Mouse (Mus musculus): Measurements from ENCODE around the gene Sgtb.

GRCm38 (mm10) chr13:104070703-104071102 lies 38.8 kb upstream of the Sgtb start:
- TF ChIP-seq POLR2A (IDR thresholded peaks at IDR 0.05; ENCODE audit: low read depth, low read length) (no peak), CTCF (IDR thresholded peaks at IDR 0.05; ENCODE audit: extremely low read depth, insufficient read depth, insufficient read length, insufficient replicate concordance) (no peak)
